Mouse (Mus musculus) common myeloid progenitor, adult 5-6 weeks (primary cell): Measurements from ENCODE around the gene Slc39a7. TPM values are rescaled to one million over a fixed set of nuclear protein-coding genes. Genes with fewer than 3 reads are reported as not detected.
"Not testable (repeated sequence)": the region's sequence is repeated elsewhere in the genome, so short reads cannot be mapped to it uniquely, and the experiment has no call there.

Experiments
- ATAC-seq: replicated peaks from 2 replicates; pipeline ENCODE4 v1.8.0; 2016; ENCODE audit warnings: low read depth, mild to moderate bottlenecking, moderate TSS enrichment, inconsistent platforms; ENCODE audit not compliant: poor library complexity, severe bottlenecking
- total RNA-seq: library from RNA; stranded (forward); fragments of 200-1000, 187-1606 nt; gene quantifications from 2 replicates; pipeline ENCODE4 v1.2.3, GENCODE M21; 2017

The Slc39a7 gene
- total RNA-seq, 1 experiment from 2014 or later: 100 TPM

GRCm38 (mm10) chr17:34003426-34003825 is 28.1 kb downstream of the Slc39a7 start:
- ATAC-seq: no peak

- ATAC-seq: not testable (repeated sequence)
Measured at GRCm38 (mm10) chr17:34000796-34001195, 30.7 kb downstream of the Slc39a7 start.

- peak; percentile 98 for ATAC-seq
Measured at GRCm38 (mm10) chr17:34000150-34000537, 31.3 kb downstream of the Slc39a7 start, which contains the start of gene H2-K1. TSS of gene H2-K1 (minus strand) at chr17:34000347.

GRCm38 (mm10) chr17:33999341-34000149 is 31.9 kb downstream of the Slc39a7 start:
- ATAC-seq: no peak

- not testable (repeated sequence) for ATAC-seq
Measured at GRCm38 (mm10) chr17:33998697-33999096, 32.8 kb downstream of the Slc39a7 start.

- ATAC-seq: not testable (repeated sequence)
Measured at GRCm38 (mm10) chr17:33997025-33997424, 34.5 kb downstream of the Slc39a7 start.

GRCm38 (mm10) chr17:33995651-33996050 is 35.8 kb downstream of the Slc39a7 start:
- ATAC-seq: no peak

GRCm38 (mm10) chr17:33994959-33995358 is 36.5 kb downstream of the Slc39a7 start:
- ATAC-seq: no peak

GRCm38 (mm10) chr17:33991788-33992664 is 39.5 kb downstream of the Slc39a7 start:
- ATAC-seq: peak; percentile 83

- ATAC-seq: not testable (repeated sequence)
Measured at GRCm38 (mm10) chr17:33982136-33982535, 49.3 kb downstream of the Slc39a7 start.

GRCm38 (mm10) chr17:33981192-33981909 is 50.1 kb downstream of the Slc39a7 start:
- peak; percentile 76 for ATAC-seq

GRCm38 (mm10) chr17:33980181-33981035 is 51.1 kb downstream of the Slc39a7 start:
- ATAC-seq: no peak

GRCm38 (mm10) chr17:33979512-33980050 is 51.9 kb downstream of the Slc39a7 start:
- ATAC-seq: no peak

GRCm38 (mm10) chr17:33978631-33979031 is 52.9 kb downstream of the Slc39a7 start:
- peak; percentile 90 for ATAC-seq

Other genes with a start within 250 kb of the Slc39a7 start
- gene Angptl4, start 249.9 kb downstream of the Slc39a7 start, total RNA-seq: 5.9 and 14.2 TPM in 2 replicates
- gene Kank3, start 221.2 kb downstream of the Slc39a7 start, total RNA-seq: 4.6 and 5.5 TPM in 2 replicates
- 2,900 and 3,215 TPM in 2 replicates for gene Rps28, start 207.1 kb downstream of the Slc39a7 start, total RNA-seq
- 107 and 132 TPM in 2 replicates for gene Ndufa7, start 207.1 kb downstream of the Slc39a7 start, total RNA-seq
- gene Cd320, start 188.6 kb downstream of the Slc39a7 start, total RNA-seq: 9.5 and 20.2 TPM in 2 replicates
- not detected in 2 replicates for gene Gm7029, start 157.8 kb downstream of the Slc39a7 start, total RNA-seq
- gene Kifc1, start 141.0 kb downstream of the Slc39a7 start, total RNA-seq: 29.6 and 37.5 TPM in 2 replicates
- gene Platr17, start 126.5 kb downstream of the Slc39a7 start, total RNA-seq: 1.2 and 1.5 TPM in 2 replicates
- gene Daxx, start 122.3 kb downstream of the Slc39a7 start, total RNA-seq: 24.1 and 44.4 TPM in 2 replicates
- 42.2 and 56.4 TPM in 2 replicates for gene Tapbp, start 115.8 kb downstream of the Slc39a7 start, total RNA-seq
- 16.6 and 24.1 TPM in 2 replicates for gene Zbtb22, start 115.8 kb downstream of the Slc39a7 start, total RNA-seq
- 21.2 and 22.5 TPM in 2 replicates for gene Rgl2, start 102.1 kb downstream of the Slc39a7 start, total RNA-seq
- 128 and 170 TPM in 2 replicates for gene Pfdn6, start 91.3 kb downstream of the Slc39a7 start, total RNA-seq
- 50.0 and 62.5 TPM in 2 replicates for gene Wdr46, start 91.0 kb downstream of the Slc39a7 start, total RNA-seq
- gene B3galt4, start 80.2 kb downstream of the Slc39a7 start, total RNA-seq: 2.6 and 2.7 TPM in 2 replicates
- gene Vps52, start 75.9 kb downstream of the Slc39a7 start, total RNA-seq: 13.0 and 16.4 TPM in 2 replicates
- 1,549 and 1,746 TPM in 2 replicates for gene Rps18, start 75.7 kb downstream of the Slc39a7 start, total RNA-seq
- gene H2-K1, start 31.3 kb downstream of the Slc39a7 start, total RNA-seq: 983 and 1,076 TPM in 2 replicates
- gene Ring1, start 7.0 kb downstream of the Slc39a7 start, total RNA-seq: 11.9 and 12.8 TPM in 2 replicates
- gene H2-Ke6, start 3.6 kb downstream of the Slc39a7 start, total RNA-seq: 43.8 and 60.6 TPM in 2 replicates
- 34.1 and 36.3 TPM in 2 replicates for gene Rxrb, start 130 bp upstream of the Slc39a7 start, total RNA-seq
- 4.1 and 10.4 TPM in 2 replicates for gene Col11a2, start 7.8 kb upstream of the Slc39a7 start, total RNA-seq
- 7.8 and 10.5 TPM in 2 replicates for gene H2-Oa, start 60.7 kb upstream of the Slc39a7 start, total RNA-seq
- gene H2-DMa, start 87.9 kb upstream of the Slc39a7 start, total RNA-seq: 90.2 and 104 TPM in 2 replicates
- 347 and 388 TPM in 2 replicates for gene Brd2, start 91.0 kb upstream of the Slc39a7 start, total RNA-seq
- 3.3 and 5.5 TPM in 2 replicates for gene H2-DMb2, start 111.6 kb upstream of the Slc39a7 start, total RNA-seq
- 31.9 and 35.1 TPM in 2 replicates for gene H2-DMb1, start 121.4 kb upstream of the Slc39a7 start, total RNA-seq
- gene Tap1, start 155.9 kb upstream of the Slc39a7 start, total RNA-seq: 77.8 and 120 TPM in 2 replicates
- gene Psmb9, start 156.1 kb upstream of the Slc39a7 start, total RNA-seq: 75.3 and 119 TPM in 2 replicates
- 480 and 499 TPM in 2 replicates for gene Psmb8, start 166.0 kb upstream of the Slc39a7 start, total RNA-seq
- gene Tap2, start 171.8 kb upstream of the Slc39a7 start, total RNA-seq: 80.1 and 87.6 TPM in 2 replicates
- 25.5 and 27.7 TPM in 2 replicates for gene H2-Ob, start 207.2 kb upstream of the Slc39a7 start, total RNA-seq
- gene H2-Ab1, start 226.0 kb upstream of the Slc39a7 start, total RNA-seq: 67.2 and 91.5 TPM in 2 replicates